Comparison of ENCODE assay signal across 21 mouse cellular contexts in genomic region chr2:112014900-112015299, GRCm38 (mm10). TPM values are rescaled to one million over a fixed set of nuclear protein-coding genes. Genes with fewer than 3 reads are reported as not detected.
"Had no signal": no experiment of that assay in that cellular context is flagged by ENCODE, and none has a peak within 500 bp of the region (broad histone marks: within the 10 kb centered on the region; RNA-seq: fewer than 3 reads in every experiment).

No protein-coding gene starts in this region.

- H3K36me3 ChIP-seq: midbrain, embryonic 10.5 days; midbrain, embryonic 12.5 days; neural tube, embryonic 12.5 days had no signal

- DNase-seq: lung, adult 18-20 months; lung, embryonic 14.5 days; lung, postnatal 10 days; lung, postnatal 4 days; midbrain, embryonic 14.5 days; right cerebral cortex, postnatal 25 days; spleen, adult 18-20 months; thymus, adult 18-20 months; thymus, postnatal 14 days; thymus, postnatal 36 days had no signal

- H3K27me3 ChIP-seq: midbrain, embryonic 12.5 days; neural tube, embryonic 12.5 days had no signal

- H3K4me3 ChIP-seq: midbrain, embryonic 10.5 days; midbrain, embryonic 12.5 days; neural tube, embryonic 12.5 days had no signal

RNA-seq across cellular contexts. Expression of gene Olfr1310, which starts 2.4 kb away (rescaled TPM):
- polyA plus RNA-seq: liver, embryonic 14.5 days; liver, embryonic 16.5 days; lung, embryonic 14.5 days; lung, embryonic 16.5 days; midbrain, embryonic 10.5 days; midbrain, embryonic 12.5 days; midbrain, embryonic 14.5 days; midbrain, embryonic 16.5 days; neural tube, embryonic 12.5 days; neural tube, embryonic 14.5 days; stomach, embryonic 14.5 days; stomach, embryonic 16.5 days; thymus, postnatal 0 days had no signal

RNA-seq across cellular contexts. Expression of gene Olfr1311, which starts 9.3 kb away (rescaled TPM):
- polyA plus RNA-seq: liver, embryonic 14.5 days; liver, embryonic 16.5 days; lung, embryonic 14.5 days; lung, embryonic 16.5 days; midbrain, embryonic 10.5 days; midbrain, embryonic 12.5 days; midbrain, embryonic 14.5 days; midbrain, embryonic 16.5 days; neural tube, embryonic 12.5 days; neural tube, embryonic 14.5 days; stomach, embryonic 14.5 days; stomach, embryonic 16.5 days; thymus, postnatal 0 days had no signal

RNA-seq across cellular contexts. Expression of gene Olfr1309, which starts 24.8 kb away (rescaled TPM):
- polyA plus RNA-seq: liver, embryonic 14.5 days; liver, embryonic 16.5 days; lung, embryonic 14.5 days; lung, embryonic 16.5 days; midbrain, embryonic 10.5 days; midbrain, embryonic 12.5 days; midbrain, embryonic 14.5 days; midbrain, embryonic 16.5 days; neural tube, embryonic 12.5 days; neural tube, embryonic 14.5 days; stomach, embryonic 14.5 days; stomach, embryonic 16.5 days; thymus, postnatal 0 days had no signal

RNA-seq across cellular contexts. Expression of gene Olfr1312, which starts 35.1 kb away (rescaled TPM):
- polyA plus RNA-seq: liver, embryonic 14.5 days; liver, embryonic 16.5 days; lung, embryonic 14.5 days; lung, embryonic 16.5 days; midbrain, embryonic 10.5 days; midbrain, embryonic 12.5 days; midbrain, embryonic 14.5 days; midbrain, embryonic 16.5 days; neural tube, embryonic 12.5 days; neural tube, embryonic 14.5 days; stomach, embryonic 14.5 days; stomach, embryonic 16.5 days; thymus, postnatal 0 days had no signal

RNA-seq across cellular contexts. Expression of gene Olfr1308, which starts 50.2 kb away (rescaled TPM):
- polyA plus RNA-seq: liver, embryonic 14.5 days; liver, embryonic 16.5 days; lung, embryonic 14.5 days; lung, embryonic 16.5 days; midbrain, embryonic 10.5 days; midbrain, embryonic 12.5 days; midbrain, embryonic 14.5 days; midbrain, embryonic 16.5 days; neural tube, embryonic 12.5 days; neural tube, embryonic 14.5 days; stomach, embryonic 14.5 days; stomach, embryonic 16.5 days; thymus, postnatal 0 days had no signal
